Mouse (Mus musculus) liver, embryonic 15.5 days (tissue): ENCODE results near the gene Cps1. TPM values are rescaled to one million over a fixed set of nuclear protein-coding genes. Genes with fewer than 3 reads are reported as not detected.

Experiments
- ATAC-seq: fragments of 200-750 bp; cut with Nextera tagmentation; 2 replicates; pipeline ENCODE4 v1.8.0; 2017; ENCODE audit warnings: moderate number of reproducible peaks, mild to moderate bottlenecking, moderate library complexity; ENCODE audit not compliant: insufficient read depth
- H3K27ac ChIP-seq: fragments of 300-500 bp; sonication (generic); replicated peaks from 2 replicates; pipeline ENCODE4 v1.5.1; 2015; ENCODE audit warnings: mild to moderate bottlenecking, inconsistent platforms
- H3K27me3 ChIP-seq: fragments of 300-500 bp; sonication (generic); 2 replicates; pipeline ENCODE4 v1.6.1; 2015; ENCODE audit warnings: mild to moderate bottlenecking, inconsistent platforms
- H3K36me3 ChIP-seq: fragments of 300-500 bp; sonication (generic); replicated peaks from 2 replicates; pipeline ENCODE4 v1.6.1; 2015; ENCODE audit warnings: moderate library complexity, mild to moderate bottlenecking, inconsistent platforms
- H3K4me1 ChIP-seq: fragments of 300-500 bp; sonication (generic); replicated peaks from 2 replicates; pipeline ENCODE4 v1.6.1; 2015; ENCODE audit warnings: inconsistent platforms
- H3K4me2 ChIP-seq: fragments of 300-500 bp; sonication (generic); 2 replicates; pipeline ENCODE4 v1.6.1; 2015; ENCODE audit warnings: moderate library complexity, mild to moderate bottlenecking, inconsistent platforms
- H3K4me3 ChIP-seq: fragments of 300-500 bp; sonication (generic); replicated peaks from 2 replicates; pipeline ENCODE4 v1.5.1; 2015; ENCODE audit warnings: mild to moderate bottlenecking, inconsistent platforms
- H3K9ac ChIP-seq: fragments of 300-500 bp; sonication (generic); 2 replicates; pipeline ENCODE4 v1.6.1; 2015; ENCODE audit warnings: moderate library complexity, mild to moderate bottlenecking, inconsistent platforms
- H3K9me3 ChIP-seq: fragments of 300-500 bp; sonication (generic); replicated peaks from 2 replicates; pipeline ENCODE4 v1.6.1; 2016; ENCODE audit warnings: inconsistent platforms
- WGBS: fragments of 180-500 bp; shearing (Covaris S2); methylation state at CpG from one replicate; pipeline ENCODE4 v1.1.7; 2015; ENCODE audit warnings: mixed read lengths; ENCODE audit not compliant: insufficient replicate concordance; 5-methylcytosine and 5-hydroxymethylcytosine counted together
- polyA plus RNA-seq: library from polyadenylated mRNA; unstranded; fragments of >200 nt; fragmentation: Nextera tagmentation; extraction: Ambion mirVana; gene quantifications from 2 replicates; pipeline ENCODE4 v1.2.1, GENCODE M21; 2015

The Cps1 gene
- polyA plus RNA-seq: 14.8 and 29.6 TPM in 2 replicates

GRCm38 (mm10) chr1:67122797-67123196 is at the start of gene Cps1:
TSS of gene Cps1 (plus strand) at chr1:67123026.
- ATAC-seq: no peak
- 53% methylated on average over 3 of the region's 3 CpGs for WGBS
- Histone ChIP-seq H3K27ac (no peak within 1 kb of the TSS), H3K9me3 (no peaks in the 10 kb centered on the region), H3K4me1 (no peaks in the 10 kb centered on the region), H3K4me3 (no peak within 1 kb of the TSS), H3K4me2 (no peak within 1 kb of the TSS), H3K36me3 (no peaks in the 10 kb centered on the region), H3K27me3 (no peaks in the 10 kb centered on the region), H3K9ac (no peak within 1 kb of the TSS)

- Histone ChIP-seq H3K27me3 (no peaks in the 10 kb centered on the region), H3K27ac (no peak overlapping the region), H3K4me3 (no peak overlapping the region), H3K4me1 (no peaks in the 10 kb centered on the region), H3K9me3 (no peaks in the 10 kb centered on the region), H3K9ac (no peak overlapping the region), H3K4me2 (no peak overlapping the region), H3K36me3 (no peaks in the 10 kb centered on the region)
- ATAC-seq: peak; percentile 75
- 32% methylated on average over 2 of the region's 2 CpGs for WGBS
Measured at GRCm38 (mm10) chr1:67077739-67078138, 45.1 kb upstream of the Cps1 start.

- H3K36me3 ChIP-seq: no peaks in the 10 kb centered on the region
- 55% methylated on average over 2 of the region's 2 CpGs for WGBS
- no peak overlapping the region for H3K4me2 ChIP-seq
- no peak overlapping the region for H3K4me3 ChIP-seq
- no peak for ATAC-seq
- H3K27me3 ChIP-seq: no peaks in the 10 kb centered on the region
- no peaks in the 10 kb centered on the region for H3K4me1 ChIP-seq
- no peak overlapping the region for H3K27ac ChIP-seq
- H3K9me3 ChIP-seq: no peaks in the 10 kb centered on the region
- H3K9ac ChIP-seq: no peak overlapping the region
Measured at GRCm38 (mm10) chr1:67078666-67079065, 44.2 kb upstream of the Cps1 start.

- no peak overlapping the region for H3K27ac ChIP-seq
Measured at GRCm38 (mm10) chr1:67079146-67079545, 43.7 kb upstream of the Cps1 start.

GRCm38 (mm10) chr1:67092473-67092872 is 30.4 kb upstream of the Cps1 start:
- Histone ChIP-seq H3K36me3 (no peaks in the 10 kb centered on the region), H3K9me3 (no peaks in the 10 kb centered on the region), H3K27me3 (no peaks in the 10 kb centered on the region), H3K4me2 (no peak overlapping the region), H3K4me3 (no peak overlapping the region), H3K27ac (no peak overlapping the region), H3K9ac (no peak overlapping the region), H3K4me1 (no peaks in the 10 kb centered on the region)
- ATAC-seq: no peak
- 52% methylated on average over 1 of the region's 1 CpGs for WGBS

More at GRCm38 (mm10) chr1:67079146-67079545, 43.7 kb upstream of the Cps1 start:
- H3K36me3 ChIP-seq: no peaks in the 10 kb centered on the region
- ATAC-seq: no peak
- no peak overlapping the region for H3K4me3 ChIP-seq
- WGBS: 58% methylated on average over 7 of the region's 7 CpGs
- H3K27me3 ChIP-seq: no peaks in the 10 kb centered on the region
- H3K9me3 ChIP-seq: no peaks in the 10 kb centered on the region
- H3K9ac ChIP-seq: no peak overlapping the region
- no peaks in the 10 kb centered on the region for H3K4me1 ChIP-seq
- no peak overlapping the region for H3K4me2 ChIP-seq

- no peak for ATAC-seq
- H3K4me3 ChIP-seq: no peak overlapping the region
- H3K4me2 ChIP-seq: no peak overlapping the region
- H3K36me3 ChIP-seq: no peaks in the 10 kb centered on the region
- no peaks in the 10 kb centered on the region for H3K27me3 ChIP-seq
- 57% methylated on average over 1 of the region's 1 CpGs for WGBS
- H3K9me3 ChIP-seq: no peaks in the 10 kb centered on the region
- H3K9ac ChIP-seq: no peak overlapping the region
- no peak overlapping the region for H3K27ac ChIP-seq
- H3K4me1 ChIP-seq: no peaks in the 10 kb centered on the region
Measured at GRCm38 (mm10) chr1:67099215-67099614, 23.6 kb upstream of the Cps1 start.

GRCm38 (mm10) chr1:67103476-67104248 is 19.2 kb upstream of the Cps1 start:
- no peaks in the 10 kb centered on the region for H3K9me3 ChIP-seq
- peak overlapping the region; percentile 62 for H3K27ac ChIP-seq
- no peak overlapping the region for H3K9ac ChIP-seq
- H3K36me3 ChIP-seq: no peaks in the 10 kb centered on the region
- H3K4me2 ChIP-seq: no peak overlapping the region
- H3K4me3 ChIP-seq: no peak overlapping the region
- peak; percentile 77 for ATAC-seq
- H3K27me3 ChIP-seq: no peaks in the 10 kb centered on the region
- 57% methylated on average over 12 of the region's 12 CpGs for WGBS
- no peaks in the 10 kb centered on the region for H3K4me1 ChIP-seq

- no peak for ATAC-seq
- H3K27ac ChIP-seq: no peak overlapping the region
Measured at GRCm38 (mm10) chr1:67111621-67112298, 11.1 kb upstream of the Cps1 start.

GRCm38 (mm10) chr1:67113343-67114030 is 9.3 kb upstream of the Cps1 start:
- H3K27ac ChIP-seq: no peak overlapping the region
- no peaks in the 10 kb centered on the region for H3K36me3 ChIP-seq
- no peaks in the 10 kb centered on the region for H3K9me3 ChIP-seq
- WGBS: 55% methylated on average over 7 of the region's 7 CpGs
- H3K4me3 ChIP-seq: no peak overlapping the region
- H3K9ac ChIP-seq: no peak overlapping the region
- H3K4me2 ChIP-seq: no peak overlapping the region
- H3K4me1 ChIP-seq: no peaks in the 10 kb centered on the region
- peak; percentile 34; the same call in 1 of the 2 replicates for ATAC-seq
- H3K27me3 ChIP-seq: no peaks in the 10 kb centered on the region

More at GRCm38 (mm10) chr1:67111621-67112298, 11.1 kb upstream of the Cps1 start:
- H3K4me3 ChIP-seq: no peak overlapping the region
- WGBS: 59% methylated on average over 3 of the region's 3 CpGs
- H3K4me2 ChIP-seq: no peak overlapping the region
- no peaks in the 10 kb centered on the region for H3K36me3 ChIP-seq
- no peak overlapping the region for H3K9ac ChIP-seq
- no peaks in the 10 kb centered on the region for H3K27me3 ChIP-seq
- H3K9me3 ChIP-seq: no peaks in the 10 kb centered on the region
- H3K4me1 ChIP-seq: no peaks in the 10 kb centered on the region

- Histone ChIP-seq H3K4me2 (no peak overlapping the region), H3K9me3 (no peaks in the 10 kb centered on the region), H3K36me3 (no peaks in the 10 kb centered on the region), H3K9ac (no peak overlapping the region), H3K27me3 (no peaks in the 10 kb centered on the region), H3K4me1 (no peaks in the 10 kb centered on the region), H3K4me3 (no peak overlapping the region), H3K27ac (no peak overlapping the region)
- WGBS: 55% methylated on average over 8 of the region's 8 CpGs
- peak; percentile 71 for ATAC-seq
Measured at GRCm38 (mm10) chr1:67116571-67116970, 6.3 kb upstream of the Cps1 start.

GRCm38 (mm10) chr1:67117778-67118177 is 5.0 kb upstream of the Cps1 start:
- no peak overlapping the region for H3K4me3 ChIP-seq
- no peaks in the 10 kb centered on the region for H3K36me3 ChIP-seq
- no peak overlapping the region for H3K27ac ChIP-seq
- H3K27me3 ChIP-seq: no peaks in the 10 kb centered on the region
- H3K4me2 ChIP-seq: no peak overlapping the region
- no peak overlapping the region for H3K9ac ChIP-seq
- no peak for ATAC-seq
- WGBS: 60% methylated on average over 6 of the region's 6 CpGs
- H3K9me3 ChIP-seq: no peaks in the 10 kb centered on the region
- H3K4me1 ChIP-seq: no peaks in the 10 kb centered on the region
